Mouse (Mus musculus) spleen, adult 2 months (tissue): ENCODE measurements at regions not wholly inside any gene's neighbourhood (a gene's known extent, or its start where the extent isn't known, plus 50 kb on each side); places are given as distances from the start of the nearest gene placed in this dataset.
"Not testable (repeated sequence)": the region's sequence is repeated elsewhere in the genome, so short reads cannot be mapped to it uniquely, and the experiment has no call there.

Experiments
- DNase-seq, 2 experiments: peaks; one replicate each; pipeline versions ENCODE4 v3.0.0 to v3.0.0-alpha.2; 2012 to 2021; ENCODE audit warnings: low spot score in 2 of 2, low read depth in 1 of 2
- H3K27ac ChIP-seq: fragments of 200-500 bp; 2 replicates; pipeline ENCODE4 v1.5.1; 2012; ENCODE audit warnings: low read length, inconsistent platforms; ENCODE audit not compliant: insufficient read depth
- H3K27me3 ChIP-seq: fragments of 200-500 bp; 2 replicates; pipeline ENCODE4 v1.6.1; 2012; ENCODE audit warnings: mild to moderate bottlenecking, moderate library complexity, low read length, inconsistent platforms; ENCODE audit not compliant: control insufficient read depth, insufficient read depth
- H3K36me3 ChIP-seq: fragments of 200-500 bp; 2 replicates; pipeline ENCODE4 v1.6.1; 2012; ENCODE audit warnings: mild to moderate bottlenecking, low read length, inconsistent platforms; ENCODE audit not compliant: control insufficient read depth, insufficient read depth
- H3K4me1 ChIP-seq: fragments of 200-500 bp; 2 replicates; pipeline ENCODE4 v1.6.1; 2011; ENCODE audit warnings: inconsistent platforms; ENCODE audit not compliant: control insufficient read depth, insufficient read depth, insufficient read length
- H3K4me3 ChIP-seq: fragments of 200-500 bp; 2 replicates; pipeline ENCODE4 v1.5.1; 2011; ENCODE audit warnings: mild to moderate bottlenecking, inconsistent platforms; ENCODE audit not compliant: insufficient read depth, insufficient read length; ENCODE audit errors: extremely low read depth
- CTCF ChIP-seq: fragments of 200-500 bp; IDR thresholded peaks from 2 replicates; pipeline ENCODE4 v1.5.1; 2011; ENCODE audit warnings: mild to moderate bottlenecking, inconsistent platforms; ENCODE audit not compliant: insufficient read depth, insufficient read length, insufficient replicate concordance; ENCODE audit errors: extremely low read depth
- POLR2A ChIP-seq: fragments of 200-500 bp; IDR thresholded peaks from 2 replicates; pipeline ENCODE4 v1.6.1; 2011; ENCODE audit warnings: low read depth, low read length, inconsistent platforms
- WGBS: fragments of 180-500 bp; shearing (Covaris S2); methylation state at CpG from one replicate; pipeline ENCODE4 v1.1.7; 2018; 5-methylcytosine and 5-hydroxymethylcytosine counted together

GRCm38 (mm10) chr8:20436956-20437355, 73.9 kb upstream of the Gm15319 start:
- H3K36me3 ChIP-seq, H3K27me3 ChIP-seq, H3K27ac ChIP-seq, H3K4me1 ChIP-seq, H3K4me3 ChIP-seq: not testable (repeated sequence)
- WGBS, result 62% methylated on average over 4 of the region's 4 CpGs
- DNase-seq, result peak in 1 of 2 experiments; percentile 40

DNA sequence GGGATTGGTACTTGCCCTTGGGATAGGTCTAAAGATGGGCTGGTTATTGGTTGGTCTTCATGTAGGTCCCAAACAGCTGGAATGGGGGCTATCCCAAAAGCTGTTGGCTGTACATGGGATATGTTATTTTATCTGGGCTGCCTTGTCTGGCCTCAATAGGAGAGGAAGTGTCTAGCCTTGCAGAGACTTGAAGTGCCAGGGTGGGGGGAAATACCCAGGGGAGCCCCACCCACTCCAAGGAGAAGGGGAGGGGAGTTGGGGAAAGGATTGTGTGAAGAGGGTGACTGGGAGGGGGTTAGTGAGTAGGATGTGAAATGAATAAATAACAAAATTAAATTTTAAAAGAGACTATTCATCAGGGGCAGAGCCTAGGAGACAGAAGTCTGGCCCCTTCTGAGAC, 70.2 kb upstream of the Gm15319 start:
- not testable (repeated sequence) for H3K27me3 ChIP-seq, H3K36me3 ChIP-seq, H3K4me1 ChIP-seq, H3K4me3 ChIP-seq, DNase-seq, H3K27ac ChIP-seq

- not testable (repeated sequence) for H3K4me3 ChIP-seq, H3K27me3 ChIP-seq
- 76% methylated on average over 4 of the region's 4 CpGs for WGBS
These were observed 66.5 kb upstream of the Gm15319 start for GRCm38 (mm10) chr8:20429469-20429868.

GRCm38 (mm10) chr8:20424903-20425222, 61.9 kb upstream of the Gm15319 start:
- not testable (repeated sequence) for H3K27ac ChIP-seq, H3K4me3 ChIP-seq, DNase-seq, H3K36me3 ChIP-seq, H3K27me3 ChIP-seq, H3K4me1 ChIP-seq
- WGBS, result 23% methylated on average over 3 of the region's 3 CpGs

More at GRCm38 (mm10) chr8:20429469-20429868, 66.5 kb upstream of the Gm15319 start:
- H3K36me3 ChIP-seq, DNase-seq, H3K27ac ChIP-seq, H3K4me1 ChIP-seq: not testable (repeated sequence)

DNA sequence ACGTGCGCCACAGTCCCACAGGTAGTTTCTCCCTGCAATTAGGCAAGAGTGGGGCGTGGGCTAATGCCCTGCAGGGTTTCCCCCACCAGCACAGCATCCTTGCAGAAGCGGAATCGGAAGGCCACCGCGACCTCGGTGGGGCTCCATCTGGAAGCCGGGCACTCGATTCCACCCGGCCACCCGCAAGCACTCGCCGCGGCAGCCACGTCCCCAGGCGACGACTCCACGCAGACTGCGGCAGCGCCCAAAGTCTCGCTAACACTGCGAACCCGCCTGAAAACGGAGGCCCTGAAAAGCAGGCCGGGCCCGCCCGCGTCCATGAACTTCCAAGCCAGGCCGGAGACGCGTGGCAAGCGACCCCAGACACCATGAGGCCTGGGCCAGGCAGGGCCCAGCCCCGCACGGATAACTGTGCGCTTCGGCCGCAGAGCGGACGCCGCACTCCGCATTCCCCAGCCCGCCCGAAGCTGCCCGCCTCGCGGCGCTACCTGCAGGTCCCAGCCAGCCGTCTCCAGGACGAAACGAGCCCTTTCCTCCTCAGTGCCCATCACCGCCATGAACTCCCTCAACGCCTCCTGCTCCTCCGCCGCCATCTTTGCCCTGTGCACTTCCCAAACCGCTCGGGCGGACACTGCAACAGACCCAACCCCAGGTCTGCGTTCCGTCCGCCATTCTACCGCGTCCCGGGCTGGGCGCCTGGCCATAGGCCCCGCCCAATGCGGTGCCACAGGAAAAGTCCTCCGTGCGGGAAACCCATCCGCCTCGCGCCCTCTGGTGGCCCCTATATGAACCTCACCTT, 61.3 kb upstream of the Gm15319 start:
- WGBS, result 4% methylated on average over 63 of the region's 72 CpGs
- TF ChIP-seq POLR2A, result 0 out of 2 replicates have a peak, but pooled peaks have one; percentile 5
- TF ChIP-seq CTCF, result peak; percentile 63
- not testable (repeated sequence) for H3K36me3 ChIP-seq, H3K27me3 ChIP-seq, H3K27ac ChIP-seq, H3K4me1 ChIP-seq
- H3K4me3 ChIP-seq, result peak overlapping the region; percentile 58
- peak; percentile 96 to 99 for DNase-seq

DNA sequence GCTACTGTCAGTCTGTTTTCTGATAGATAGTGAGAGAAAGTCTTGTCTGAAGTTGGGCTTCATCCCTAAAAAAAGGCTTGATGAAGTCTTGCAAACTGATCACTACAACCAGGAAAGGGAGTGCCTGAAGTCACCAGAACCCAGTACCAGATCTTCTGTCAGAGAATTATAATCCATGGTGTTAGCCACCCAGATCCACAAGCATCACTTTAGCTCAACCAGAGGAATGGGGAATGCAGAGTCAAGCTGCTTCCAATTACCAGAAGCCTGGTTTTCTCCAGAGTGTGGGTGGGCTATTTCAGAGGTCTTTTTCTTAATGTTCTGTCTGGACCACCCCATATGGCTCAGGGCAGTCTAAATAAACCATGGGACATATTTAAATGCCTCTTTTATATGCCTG, 57.8 kb upstream of the Gm15319 start:
- not testable (repeated sequence) for H3K27ac ChIP-seq, H3K4me3 ChIP-seq, H3K27me3 ChIP-seq, DNase-seq, H3K36me3 ChIP-seq, H3K4me1 ChIP-seq
